Mouse (Mus musculus) left cerebral cortex, adult 2 months (tissue): Measurements from ENCODE around the gene Zfp638. TPM values are rescaled to one million over a fixed set of nuclear protein-coding genes. Genes with fewer than 3 reads are reported as not detected.
A peak's percentile ranks its signal among the peaks of the same experiment; 100 is the strongest.
"Not testable (repeated sequence)": the region's sequence is repeated elsewhere in the genome, so short reads cannot be mapped to it uniquely, and the experiment has no call there.

ENCODE experiments used
- DNase-seq, 2 experiments: peaks; one replicate each; pipeline ENCODE4 v3.0.0; 2021 to 2022; ENCODE audit warnings: low spot score in 2 of 2, mixed read lengths in 1 of 2; ENCODE audit errors: extremely low spot score in 1 of 2
- H3K27ac ChIP-seq: fragments of 200-600 bp; 2 replicates; pipeline ENCODE4 v1.8.1; 2022
- H3K4me3 ChIP-seq: fragments of 200-600 bp; 2 replicates; pipeline ENCODE4 v1.8.1; 2022
- CTCF ChIP-seq: fragments of 200-600 bp; IDR thresholded peaks from 2 replicates; pipeline ENCODE4 v1.8.1; 2022; ENCODE audit warnings: antibody characterized with exemption, mild to moderate bottlenecking, moderate library complexity
- intact Hi-C: fragments of 180-260 bp; cut with DNase I; formaldehyde crosslinking; loops from one replicate; pipeline ENCODE4 v1.15.1; 2025
- long read RNA-seq, 2 experiments: library from polyadenylated mRNA; stranded (forward); transcript quantifications; one replicate each; pipeline ENCODE4 v2.0.0; 2021; ENCODE audit warnings: borderline mapping rate in 2 of 2
- total RNA-seq, 2 experiments: library from RNA; stranded (reverse); gene quantifications; 2 replicates each; pipeline ENCODE4 v1.2.3; 2021

The Zfp638 gene
- total RNA-seq, result 100 to 1,000 TPM; 132 to 134 TPM
- long read RNA-seq, experiment 1, full-length matches to known transcripts, result 8 of 69 reads
- long read RNA-seq, experiment 1, partial matches to known transcripts, result 16 of 69 reads
- long read RNA-seq, experiment 1, other reads (novel, unspliced or antisense), result 45 of 69 reads
- long read RNA-seq, experiment 2, full-length matches to known transcripts, result 4 of 43 reads
- long read RNA-seq, experiment 2, partial matches to known transcripts, result 6 of 43 reads
- long read RNA-seq, experiment 2, other reads (novel, unspliced or antisense), result 33 of 43 reads

DNA sequence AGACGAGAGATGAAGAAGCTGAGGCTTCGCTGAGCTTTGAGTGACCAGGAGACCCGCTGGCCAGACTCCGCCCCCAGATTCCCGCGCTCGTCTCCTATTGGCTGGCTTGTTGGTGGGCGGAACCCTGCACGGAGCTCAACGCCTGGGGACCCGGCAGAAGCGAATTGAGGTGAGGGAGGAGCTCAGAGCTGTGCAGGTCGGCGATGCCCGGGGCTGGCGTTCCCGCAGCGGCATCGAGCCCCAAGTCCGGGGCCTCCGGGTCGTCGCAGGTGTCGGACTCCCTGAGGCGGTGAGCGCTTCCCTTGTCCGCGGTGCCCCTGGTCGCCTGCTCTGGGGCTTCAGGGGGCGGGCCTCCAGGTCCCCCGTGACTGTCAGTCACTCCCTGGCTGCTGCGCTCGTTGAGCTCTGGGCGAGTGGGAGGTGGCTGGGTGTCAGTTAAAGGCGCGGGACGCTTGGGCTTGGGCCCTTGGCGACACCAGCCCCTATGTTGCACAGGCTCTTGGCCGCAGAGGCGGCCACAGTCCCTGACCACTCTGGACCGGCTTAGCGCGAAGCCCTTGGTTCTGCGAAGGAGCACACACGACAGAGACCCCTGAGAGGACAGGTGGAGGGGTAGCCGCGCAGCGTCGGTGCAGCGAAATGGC lies at the start of gene Zfp638:
Zfp638 (plus strand) TSS at position 156 of the 644 bp plus-strand sequence.
- H3K27ac ChIP-seq, result peak within 1 kb of the TSS; percentile 95
- peak within 1 kb of the TSS; percentile 76 for H3K4me3 ChIP-seq
- DNase-seq, result peak; percentile 91 to 95
- no peak for TF ChIP-seq CTCF
- intact Hi-C loops, result loop anchor here (2.0 kb wide), 1 partner anchor 34 kb away; no protein-coding TSS in a partner anchor

DNA sequence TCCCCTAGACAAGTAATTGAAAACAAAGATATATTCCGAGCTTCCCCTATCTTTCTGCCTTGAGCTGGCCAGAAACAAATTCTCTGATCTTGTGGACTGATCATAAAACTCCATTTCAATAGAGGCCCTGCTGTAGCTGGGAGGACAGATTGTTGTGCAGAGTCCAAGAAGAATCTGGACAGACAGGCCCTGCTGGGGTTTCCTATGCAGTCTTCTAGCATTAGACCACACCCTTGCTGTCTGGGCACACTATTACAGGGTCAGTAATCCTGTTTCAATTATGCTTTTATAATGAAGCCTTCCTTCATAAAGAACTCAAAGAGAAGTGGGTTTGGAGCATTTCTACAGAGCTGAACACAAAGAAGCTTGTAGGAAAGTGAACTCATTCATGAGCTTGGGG lies 47.9 kb upstream of the Zfp638 start:
- intact Hi-C loops, result no loop called here
- no peak overlapping the region for H3K27ac ChIP-seq
- no peak for DNase-seq
- TF ChIP-seq CTCF, result no peak
- H3K4me3 ChIP-seq, result no peak overlapping the region

DNA sequence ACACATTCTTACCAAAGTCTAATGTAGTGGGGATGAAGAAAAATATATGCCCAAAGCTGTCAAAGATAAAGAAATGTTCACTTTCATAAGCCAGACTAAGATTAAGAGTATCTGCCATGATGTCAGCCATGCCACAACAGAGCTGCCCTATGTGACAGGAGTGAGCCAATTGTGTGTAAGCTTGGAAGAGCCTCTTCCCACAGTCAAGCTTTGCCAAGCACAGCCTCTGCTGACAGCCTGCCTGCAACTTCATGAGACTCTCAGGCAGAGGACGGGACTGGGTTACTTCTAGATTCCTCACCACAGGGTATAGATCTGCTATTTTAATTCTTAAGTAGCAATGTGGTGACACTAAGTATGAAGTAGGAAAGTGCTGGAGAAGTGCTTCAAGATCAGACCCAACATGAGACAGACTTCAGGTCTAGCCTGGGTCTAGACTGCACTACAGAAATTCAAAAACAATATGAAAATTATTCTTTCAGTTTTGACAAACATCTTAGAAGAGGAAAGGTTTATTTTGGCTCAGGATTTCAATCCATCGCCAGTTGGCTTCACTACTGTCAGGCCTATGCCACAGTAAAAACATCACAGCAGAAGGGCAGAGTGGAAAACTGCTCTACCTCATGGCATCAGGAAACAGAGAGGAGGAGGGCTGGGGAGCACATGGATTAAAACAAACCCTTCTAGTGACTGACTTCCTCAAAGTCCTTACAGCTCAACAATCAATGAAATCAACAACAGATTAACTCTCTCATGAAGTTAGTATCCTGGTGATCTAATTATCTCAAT lies 46.0 kb upstream of the Zfp638 start:
- DNase-seq, result no peak
- TF ChIP-seq CTCF, result no peak
- Histone ChIP-seq H3K27ac (no peak overlapping the region), H3K4me3 (no peak overlapping the region)
- intact Hi-C loops, result no loop called here

DNA sequence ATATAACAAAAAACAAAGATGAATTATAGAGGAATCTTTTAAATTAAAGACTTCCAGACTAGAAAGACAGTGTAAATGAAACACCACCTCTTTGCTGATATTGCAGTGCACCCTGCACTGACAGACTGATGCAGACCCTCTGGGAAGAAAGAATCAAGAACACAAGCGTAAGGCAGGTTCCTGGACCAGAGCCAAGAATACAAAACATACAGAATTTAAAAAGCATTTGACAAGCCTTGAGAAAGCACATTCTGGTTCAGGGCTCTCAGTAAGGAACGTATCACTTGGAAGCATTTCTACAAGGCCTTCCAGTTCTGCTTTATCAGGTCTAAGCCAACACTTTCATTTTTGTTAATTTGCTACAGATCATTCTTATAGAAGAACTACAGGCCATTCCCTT lies 45.1 kb upstream of the Zfp638 start:
- intact Hi-C loops, result no loop called here
- no peak for DNase-seq
- H3K27ac ChIP-seq, result no peak overlapping the region
- H3K4me3 ChIP-seq, result no peak overlapping the region
- TF ChIP-seq CTCF, result no peak

DNA sequence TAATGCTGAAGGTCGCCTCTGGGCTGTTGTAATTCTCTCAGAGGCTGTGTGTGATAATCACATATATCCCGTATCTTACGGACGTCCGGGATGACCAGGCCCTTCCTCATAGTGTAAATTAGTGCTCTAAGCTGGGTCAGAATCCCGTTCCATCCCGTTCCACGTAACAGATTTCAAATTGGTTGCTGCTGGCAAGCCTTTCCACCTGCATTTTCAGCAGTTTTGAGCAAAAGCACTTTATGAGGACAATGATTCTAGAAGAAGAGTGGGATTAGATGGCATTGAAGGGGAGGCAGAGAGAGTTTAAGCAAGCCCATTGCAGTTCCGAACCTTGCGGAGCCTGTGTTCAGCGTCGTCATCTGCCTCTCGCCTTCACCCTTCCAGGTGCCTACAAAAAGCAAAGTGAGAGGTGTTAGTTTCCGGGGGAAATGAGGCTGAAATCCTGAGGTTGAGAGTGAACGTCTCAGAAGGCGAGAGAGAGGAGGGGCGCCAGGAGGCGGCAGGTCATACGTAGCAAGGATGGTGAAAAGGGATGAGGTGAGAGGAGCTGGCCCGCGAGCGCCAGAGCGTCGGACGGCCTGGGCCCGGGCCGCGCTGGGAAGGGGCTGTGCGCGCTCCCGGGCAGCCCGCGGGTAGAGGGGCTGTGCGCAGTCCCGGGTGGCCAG lies 35.8 kb upstream of the Zfp638 start:
- Histone ChIP-seq H3K4me3 (peak overlapping the region; percentile 77), H3K27ac (peak overlapping the region; percentile 84)
- TF ChIP-seq CTCF, result no peak
- DNase-seq, result peak in 1 of 2 experiments; percentile 34
- intact Hi-C loops, result loop anchor here (5.0 kb wide), 1 partner anchor 81 kb away; no protein-coding TSS in a partner anchor

DNA sequence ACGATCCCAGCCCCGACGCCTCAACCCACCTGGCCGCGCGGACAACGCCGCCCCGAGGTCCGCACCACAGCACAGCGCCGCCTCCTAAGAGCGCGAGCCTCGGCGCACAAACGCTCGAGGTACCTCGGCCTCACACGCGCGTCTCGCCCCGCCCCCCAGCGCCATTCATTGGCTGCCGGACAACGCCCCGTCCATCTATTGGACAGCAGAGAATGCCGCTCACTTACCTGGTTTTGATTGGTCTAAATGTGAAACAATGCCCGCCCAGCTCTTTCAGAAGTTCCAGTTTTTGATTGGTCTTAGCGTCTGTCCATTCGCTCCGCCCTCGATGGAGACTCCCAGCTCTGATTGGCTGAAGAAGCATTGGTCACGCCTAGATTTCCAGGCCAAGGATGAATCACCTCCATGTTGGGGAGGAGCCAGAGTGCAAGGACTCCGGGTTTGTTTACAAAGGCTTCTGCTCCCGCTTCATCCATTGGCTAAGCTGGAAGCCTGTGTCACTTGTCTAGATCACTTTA lies 35.2 kb upstream of the Zfp638 start, which contains the start of gene Paip2b:
Paip2b (minus strand) TSS at position 136 of the 518 bp plus-strand sequence.
- peak within 1 kb of the TSS; percentile 84 for H3K27ac ChIP-seq
- peak; percentile 98 to 99 for DNase-seq
- TF ChIP-seq CTCF, result no peak; the same call in none of the 2 replicates
- peak within 1 kb of the TSS; percentile 77 for H3K4me3 ChIP-seq
- intact Hi-C loops, result loop anchor here (2.0 to 5.0 kb wide), 2 partner anchors 35 to 81 kb away; partner anchors contain the start of gene Zfp638

DNA sequence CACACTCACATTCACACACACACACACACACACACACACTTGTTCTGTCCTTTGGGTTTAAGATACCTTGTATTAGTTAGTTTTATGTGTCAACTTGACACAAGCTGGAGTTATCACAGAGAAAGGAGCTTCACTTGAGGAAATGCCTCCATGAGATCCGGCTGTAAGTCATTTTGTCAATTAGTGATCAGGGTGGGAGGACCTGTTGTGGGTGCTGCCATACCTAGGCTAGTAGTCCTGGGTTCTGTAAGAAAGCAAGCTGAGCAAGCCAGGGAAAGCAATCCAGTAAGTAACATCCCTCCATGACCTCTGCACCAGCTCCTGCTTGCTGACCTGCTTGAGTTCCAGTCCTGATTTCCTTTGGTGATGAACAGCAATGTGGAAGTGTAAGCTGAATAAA lies 34.5 kb upstream of the Zfp638 start:
- H3K4me3 ChIP-seq, DNase-seq, H3K27ac ChIP-seq: not testable (repeated sequence)
- intact Hi-C loops, result loop anchor here (2.0 to 5.0 kb wide), 2 partner anchors 34 to 80 kb away; partner anchors contain the start of gene Zfp638

DNA sequence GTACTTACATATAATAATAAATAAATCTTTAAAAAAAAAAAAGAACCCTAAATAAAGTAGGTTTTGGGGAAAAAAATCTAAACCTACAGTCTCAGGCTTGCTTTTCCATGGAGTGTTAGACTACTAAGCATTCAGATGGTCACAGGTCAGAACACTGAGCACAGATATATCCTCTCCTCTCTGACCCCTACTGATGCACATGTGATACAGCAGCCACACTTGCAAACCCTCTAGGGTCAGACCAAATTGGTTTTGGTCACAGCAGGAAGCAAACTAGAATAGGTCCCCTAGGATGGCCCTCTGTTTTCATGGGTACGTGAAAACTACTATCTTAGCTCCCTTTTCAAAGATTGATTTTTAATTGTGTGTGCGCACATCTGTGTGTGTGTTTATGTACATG lies 30.1 kb upstream of the Zfp638 start:
- no peak for TF ChIP-seq CTCF
- DNase-seq, result no peak
- intact Hi-C loops, result no loop called here
- no peak overlapping the region for H3K27ac ChIP-seq
- no peak overlapping the region for H3K4me3 ChIP-seq

DNA sequence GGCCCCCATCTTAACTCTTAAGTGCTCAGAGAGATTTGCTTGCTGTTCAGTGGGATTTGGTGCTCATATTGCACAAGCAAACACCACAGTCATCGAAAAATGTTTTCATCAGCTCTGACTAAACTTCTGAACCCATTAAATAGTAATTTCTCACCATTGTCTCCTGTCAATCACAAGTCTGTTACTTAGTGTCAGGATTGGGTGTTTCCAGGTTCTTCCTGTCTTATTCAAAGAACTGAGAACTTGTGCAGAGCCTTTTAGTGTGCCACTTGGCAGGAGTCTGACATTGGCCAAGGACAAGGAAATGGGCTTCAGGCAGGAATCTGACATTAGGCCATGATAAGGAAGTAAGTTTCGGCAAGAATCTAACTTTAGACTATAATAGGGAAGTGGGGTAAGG lies 28.9 kb upstream of the Zfp638 start:
- DNase-seq, result no peak
- H3K27ac ChIP-seq, result no peak overlapping the region
- intact Hi-C loops, result no loop called here
- no peak for TF ChIP-seq CTCF
- H3K4me3 ChIP-seq, result no peak overlapping the region

DNA sequence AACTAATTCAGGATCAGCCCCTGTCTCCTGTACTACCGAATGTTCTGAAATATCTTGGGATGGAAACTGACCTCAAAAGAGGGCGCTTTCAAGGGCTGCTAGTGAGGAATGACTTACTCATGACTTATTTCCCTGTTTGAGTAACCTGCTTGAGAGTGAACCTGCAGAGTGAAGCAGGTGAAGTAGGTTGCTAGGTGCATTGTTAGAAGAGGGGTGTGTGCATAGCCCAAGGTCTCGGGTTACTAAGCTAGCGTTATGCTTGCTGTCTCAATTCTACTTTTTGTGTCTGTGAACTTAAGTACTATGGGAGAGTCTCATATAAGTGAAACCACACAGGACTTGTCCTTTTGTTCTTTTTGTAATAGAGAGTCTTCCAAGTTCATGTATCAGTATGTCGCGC lies 26.8 kb upstream of the Zfp638 start:
- DNase-seq, result no peak
- intact Hi-C loops, result no loop called here
- no peak for TF ChIP-seq CTCF
- no peak overlapping the region for H3K4me3 ChIP-seq
- no peak overlapping the region for H3K27ac ChIP-seq

DNA sequence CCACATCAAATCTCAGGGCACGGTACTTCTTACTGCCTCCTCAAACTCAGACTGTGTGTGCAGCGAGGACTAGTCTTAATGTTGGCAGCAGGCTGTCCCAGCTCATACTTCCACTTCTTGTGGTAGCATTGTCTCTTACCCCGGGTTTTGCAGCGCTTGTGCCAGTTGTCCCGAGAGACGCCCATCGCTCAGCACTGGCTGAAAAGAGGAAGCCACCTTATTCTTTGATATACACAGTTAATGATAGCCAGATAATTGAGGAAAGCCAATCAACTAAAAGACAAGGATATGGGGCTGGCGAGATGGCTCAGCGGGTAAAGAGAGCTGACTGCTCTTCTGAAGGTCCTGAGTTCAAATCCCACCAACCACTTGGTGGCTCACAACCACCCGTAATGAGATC lies 22.0 kb upstream of the Zfp638 start:
- no peak for DNase-seq
- no peak for TF ChIP-seq CTCF
- Histone ChIP-seq H3K4me3 (no peak overlapping the region), H3K27ac (no peak overlapping the region)
- intact Hi-C loops, result no loop called here
